Mouse (Mus musculus): Measurements from ENCODE around the gene Ephx3. TPM values are rescaled to one million over a fixed set of nuclear protein-coding genes. Genes with fewer than 3 reads are reported as not detected.

Gene Ephx3
- polyA plus RNA-seq, 1 experiment = 0.12 TPM

- peaks cover 52% of the 10 kb centered on the region for H3K36me3 ChIP-seq (ENCODE audit: control insufficient read depth, insufficient read depth)
- H3ac ChIP-seq (ENCODE audit: control insufficient read depth, insufficient read length) = no peak overlapping the region
- H3K4me2 ChIP-seq (ENCODE audit: low read depth) = no peak overlapping the region
- peaks cover under 1% of the 10 kb centered on the region for H3K79me2 ChIP-seq (ENCODE audit: control insufficient read depth, insufficient read depth)
- H3K27me3 ChIP-seq (ENCODE audit: control insufficient read depth, insufficient read depth, insufficient read length) = no peaks in the 10 kb centered on the region
- TF ChIP-seq TCF12 (IDR thresholded peaks at IDR 0.05; ENCODE audit: insufficient read depth, poor library complexity, severe bottlenecking) (no peak), POLR2AphosphoS2 (IDR thresholded peaks at IDR 0.05; ENCODE audit: insufficient read length, low read depth) (peak; percentile 31)
- no peak overlapping the region for H3K4me3 ChIP-seq
Measured at GRCm38 (mm10) chr17:32201086-32201485, 11.7 kb upstream of the Ephx3 start.

GRCm38 (mm10) chr17:32199796-32200195 is 10.4 kb upstream of the Ephx3 start:
- H3K36me3 ChIP-seq (ENCODE audit: control insufficient read depth, insufficient read depth) = peaks cover 50% of the 10 kb centered on the region
- H3ac ChIP-seq (ENCODE audit: control insufficient read depth, insufficient read length) = no peak overlapping the region
- H3K27me3 ChIP-seq (ENCODE audit: control insufficient read depth, insufficient read depth, insufficient read length) = no peaks in the 10 kb centered on the region
- H3K4me3 ChIP-seq = no peak overlapping the region
- no peak overlapping the region for H3K4me2 ChIP-seq (ENCODE audit: low read depth)
- H3K79me2 ChIP-seq (ENCODE audit: control insufficient read depth, insufficient read depth) = no peaks in the 10 kb centered on the region
- TF ChIP-seq MYOD1 (IDR thresholded peaks at IDR 0.05; ENCODE audit: control insufficient read depth in 1 of 3, insufficient read length in 2 of 3, low read depth in 2 of 3) (no peak), MAX (IDR thresholded peaks at IDR 0.05; ENCODE audit: low read depth) (no peak), TCF12 (IDR thresholded peaks at IDR 0.05; ENCODE audit: insufficient read depth, poor library complexity, severe bottlenecking) (no peak), SRF (IDR thresholded peaks at IDR 0.05; ENCODE audit: control insufficient read depth, insufficient read length, low read depth) (no peak), REST (IDR thresholded peaks at IDR 0.05; ENCODE audit: insufficient read depth, insufficient read length) (no peak), POLR2A (IDR thresholded peaks at IDR 0.05; ENCODE audit: insufficient read length, low read depth) (no peak), POLR2AphosphoS2 (IDR thresholded peaks at IDR 0.05; ENCODE audit: insufficient read length, low read depth) (no peak), MYOG (IDR thresholded peaks at IDR 0.05; ENCODE audit: control insufficient read depth in 1 of 3, insufficient read depth in 1 of 3, insufficient read length in 2 of 3, low read depth in 2 of 3) (no peak), TCF3 (IDR thresholded peaks at IDR 0.05; ENCODE audit: insufficient read length, low read depth) (no peak), CEBPB (IDR thresholded peaks at IDR 0.05; ENCODE audit: insufficient read depth, poor library complexity, severe bottlenecking) (no peak), USF1 (IDR thresholded peaks at IDR 0.05; ENCODE audit: low read depth) (no peak), E2F4 (IDR thresholded peaks at IDR 0.05; ENCODE audit: insufficient read depth) (no peak)

GRCm38 (mm10) chr17:32197156-32197555 is 7.8 kb upstream of the Ephx3 start:
- Histone ChIP-seq H3K79me2 (ENCODE audit: control insufficient read depth, insufficient read depth) (no peaks in the 10 kb centered on the region), H3K4me3 (no peak overlapping the region), H3K27me3 (ENCODE audit: control insufficient read depth, insufficient read depth, insufficient read length) (no peaks in the 10 kb centered on the region), H3ac (ENCODE audit: control insufficient read depth, insufficient read length) (no peak overlapping the region), H3K4me2 (ENCODE audit: low read depth) (no peak overlapping the region), H3K36me3 (ENCODE audit: control insufficient read depth, insufficient read depth) (peaks cover 37% of the 10 kb centered on the region)
- no peak for TF ChIP-seq REST (IDR thresholded peaks at IDR 0.05; ENCODE audit: insufficient read depth, insufficient read length)
- no peak for TF ChIP-seq MYOG (IDR thresholded peaks at IDR 0.05; ENCODE audit: control insufficient read depth in 1 of 3, insufficient read depth in 1 of 3, insufficient read length in 2 of 3, low read depth in 2 of 3)
- TF ChIP-seq TCF3 (IDR thresholded peaks at IDR 0.05; ENCODE audit: insufficient read length, low read depth) = no peak
- TF ChIP-seq MYOD1 (IDR thresholded peaks at IDR 0.05; ENCODE audit: control insufficient read depth in 1 of 3, insufficient read length in 2 of 3, low read depth in 2 of 3) = no peak
- TF ChIP-seq TCF12 (IDR thresholded peaks at IDR 0.05; ENCODE audit: insufficient read depth, poor library complexity, severe bottlenecking) = no peak
- no peak for TF ChIP-seq CEBPB (IDR thresholded peaks at IDR 0.05; ENCODE audit: insufficient read depth, poor library complexity, severe bottlenecking)
- TF ChIP-seq MAX (IDR thresholded peaks at IDR 0.05; ENCODE audit: low read depth) = no peak
- TF ChIP-seq POLR2AphosphoS2 (IDR thresholded peaks at IDR 0.05; ENCODE audit: insufficient read length, low read depth) = no peak
- TF ChIP-seq USF1 (IDR thresholded peaks at IDR 0.05; ENCODE audit: low read depth) = no peak
- TF ChIP-seq SRF (IDR thresholded peaks at IDR 0.05; ENCODE audit: control insufficient read depth, insufficient read length, low read depth) = no peak
- no peak for TF ChIP-seq E2F4 (IDR thresholded peaks at IDR 0.05; ENCODE audit: insufficient read depth)
- no peak for TF ChIP-seq POLR2A (IDR thresholded peaks at IDR 0.05; ENCODE audit: insufficient read length, low read depth)

GRCm38 (mm10) chr17:32195725-32196124 is 6.4 kb upstream of the Ephx3 start:
- Histone ChIP-seq H3K79me2 (ENCODE audit: control insufficient read depth, insufficient read depth) (no peaks in the 10 kb centered on the region), H3K4me3 (no peak overlapping the region), H3K27me3 (ENCODE audit: control insufficient read depth, insufficient read depth, insufficient read length) (no peaks in the 10 kb centered on the region), H3K4me2 (ENCODE audit: low read depth) (no peak overlapping the region), H3K36me3 (ENCODE audit: control insufficient read depth, insufficient read depth) (peaks cover 29% of the 10 kb centered on the region), H3ac (ENCODE audit: control insufficient read depth, insufficient read length) (no peak overlapping the region)
- TF ChIP-seq TCF12 (IDR thresholded peaks at IDR 0.05; ENCODE audit: insufficient read depth, poor library complexity, severe bottlenecking) (no peak), REST (IDR thresholded peaks at IDR 0.05; ENCODE audit: insufficient read depth, insufficient read length) (no peak), MYOG (IDR thresholded peaks at IDR 0.05; ENCODE audit: control insufficient read depth in 1 of 3, insufficient read depth in 1 of 3, insufficient read length in 2 of 3, low read depth in 2 of 3) (no peak), TCF3 (IDR thresholded peaks at IDR 0.05; ENCODE audit: insufficient read length, low read depth) (no peak), POLR2A (IDR thresholded peaks at IDR 0.05; ENCODE audit: insufficient read length, low read depth) (no peak), CEBPB (IDR thresholded peaks at IDR 0.05; ENCODE audit: insufficient read depth, poor library complexity, severe bottlenecking) (no peak), USF1 (IDR thresholded peaks at IDR 0.05; ENCODE audit: low read depth) (no peak), MYOD1 (IDR thresholded peaks at IDR 0.05; ENCODE audit: control insufficient read depth in 1 of 3, insufficient read length in 2 of 3, low read depth in 2 of 3) (no peak), SRF (IDR thresholded peaks at IDR 0.05; ENCODE audit: control insufficient read depth, insufficient read length, low read depth) (no peak), E2F4 (IDR thresholded peaks at IDR 0.05; ENCODE audit: insufficient read depth) (no peak), POLR2AphosphoS2 (IDR thresholded peaks at IDR 0.05; ENCODE audit: insufficient read length, low read depth) (no peak), MAX (IDR thresholded peaks at IDR 0.05; ENCODE audit: low read depth) (no peak)

- Histone ChIP-seq H3K4me2 (ENCODE audit: low read depth) (no peak overlapping the region), H3ac (ENCODE audit: control insufficient read depth, insufficient read length) (no peak overlapping the region), H3K4me3 (no peak overlapping the region), H3K79me2 (ENCODE audit: control insufficient read depth, insufficient read depth) (no peaks in the 10 kb centered on the region), H3K36me3 (ENCODE audit: control insufficient read depth, insufficient read depth) (peaks cover 13% of the 10 kb centered on the region), H3K27me3 (ENCODE audit: control insufficient read depth, insufficient read depth, insufficient read length) (no peaks in the 10 kb centered on the region)
- TF ChIP-seq POLR2A (IDR thresholded peaks at IDR 0.05; ENCODE audit: insufficient read length, low read depth) = no peak
- TF ChIP-seq TCF12 (IDR thresholded peaks at IDR 0.05; ENCODE audit: insufficient read depth, poor library complexity, severe bottlenecking) = no peak
- no peak for TF ChIP-seq CEBPB (IDR thresholded peaks at IDR 0.05; ENCODE audit: insufficient read depth, poor library complexity, severe bottlenecking)
- TF ChIP-seq SRF (IDR thresholded peaks at IDR 0.05; ENCODE audit: control insufficient read depth, insufficient read length, low read depth) = no peak
- no peak for TF ChIP-seq USF1 (IDR thresholded peaks at IDR 0.05; ENCODE audit: low read depth)
- TF ChIP-seq E2F4 (IDR thresholded peaks at IDR 0.05; ENCODE audit: insufficient read depth) = no peak
- no peak for TF ChIP-seq MYOG (IDR thresholded peaks at IDR 0.05; ENCODE audit: control insufficient read depth in 1 of 3, insufficient read depth in 1 of 3, insufficient read length in 2 of 3, low read depth in 2 of 3)
- no peak for TF ChIP-seq REST (IDR thresholded peaks at IDR 0.05; ENCODE audit: insufficient read depth, insufficient read length)
- TF ChIP-seq POLR2AphosphoS2 (IDR thresholded peaks at IDR 0.05; ENCODE audit: insufficient read length, low read depth) = no peak
- no peak for TF ChIP-seq MYOD1 (IDR thresholded peaks at IDR 0.05; ENCODE audit: control insufficient read depth in 1 of 3, insufficient read length in 2 of 3, low read depth in 2 of 3)
- no peak for TF ChIP-seq MAX (IDR thresholded peaks at IDR 0.05; ENCODE audit: low read depth)
- TF ChIP-seq TCF3 (IDR thresholded peaks at IDR 0.05; ENCODE audit: insufficient read length, low read depth) = no peak
Measured at GRCm38 (mm10) chr17:32193010-32193409, 3.7 kb upstream of the Ephx3 start.

Data from myocyte (in vitro differentiated cells).